Mouse (Mus musculus) CD4-positive helper T cell, adult 2 months (primary cell): ENCODE measurements around the gene Faim2.

ENCODE experiments used
- DNase-seq: peaks from one replicate; pipeline ENCODE4 v3.0.0-alpha.2; 2012; ENCODE audit warnings: low read depth, missing footprints, low spot score

Gene Faim2

GRCm38 (mm10) chr15:99527629-99528353 is at the start of gene Faim2:
Gene Faim2, minus strand, starts transcription at chr15:99528165.
- DNase-seq, result no peak

- no peak for DNase-seq
Observed at GRCm38 (mm10) chr15:99569123-99569522, 41.2 kb upstream of the Faim2 start.

DNA sequence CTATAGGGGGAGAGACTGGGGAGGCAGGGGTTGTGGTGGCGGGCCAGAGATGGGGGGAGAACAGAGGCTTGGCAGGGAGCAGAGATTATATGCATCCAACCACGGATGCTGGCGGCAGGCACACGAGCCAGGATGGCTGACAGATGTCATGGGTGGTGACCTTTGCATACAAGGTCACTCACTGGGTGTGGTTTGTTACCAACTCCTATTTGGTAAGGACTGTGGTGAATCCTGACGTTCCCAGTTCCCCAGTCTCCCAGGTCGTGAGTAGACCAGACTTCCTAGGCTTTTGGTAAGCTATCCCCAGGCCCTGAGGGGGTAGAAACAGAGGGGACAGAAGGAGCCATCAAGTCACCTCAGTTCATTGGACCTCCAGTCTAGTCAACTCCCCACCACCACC is 40.7 kb upstream of the Faim2 start:
- DNase-seq, result no peak

GRCm38 (mm10) chr15:99567371-99567770 is 39.4 kb upstream of the Faim2 start:
- no peak for DNase-seq

DNA sequence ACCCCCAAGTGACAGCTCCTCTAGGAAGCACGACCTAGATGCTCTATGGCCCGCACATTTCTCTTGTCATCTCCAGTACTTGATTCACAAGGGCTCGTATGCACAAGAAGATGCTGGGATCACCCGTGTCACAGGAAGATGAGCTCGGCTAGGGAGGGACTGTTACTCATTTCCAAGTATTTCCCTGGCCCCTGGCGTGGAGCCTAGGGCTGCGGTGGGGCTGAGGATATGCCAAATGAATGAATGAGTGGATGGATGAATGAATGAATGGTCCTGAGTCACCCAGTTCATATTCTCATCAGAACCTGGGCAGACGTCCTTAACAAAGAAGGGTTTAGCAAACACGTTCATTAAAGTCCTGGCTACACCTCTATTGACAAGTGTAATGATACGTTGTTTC is 32.3 kb upstream of the Faim2 start:
- DNase-seq, result no peak

DNA sequence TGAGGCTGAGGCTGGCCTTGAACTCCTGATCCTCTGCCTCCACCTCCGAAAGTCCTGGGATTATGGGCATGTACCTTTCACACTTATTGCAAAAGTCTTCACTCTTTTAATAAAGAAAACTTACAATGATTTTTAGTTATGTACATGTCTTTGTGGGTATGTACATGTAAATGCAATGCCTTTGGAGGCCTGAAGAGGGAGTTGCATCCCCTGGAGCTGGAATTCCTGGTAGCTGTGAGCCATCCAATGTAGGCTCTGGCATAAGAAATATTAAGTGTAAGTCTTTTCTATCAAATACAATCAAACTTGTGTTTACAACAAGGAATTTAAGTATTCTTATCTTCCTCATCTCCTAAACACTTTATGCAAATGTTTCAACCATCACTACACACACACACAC is 31.0 kb upstream of the Faim2 start:
- DNase-seq, result no peak

- DNase-seq, result no peak
Observed at GRCm38 (mm10) chr15:99553767-99554166, 25.8 kb upstream of the Faim2 start.

DNA sequence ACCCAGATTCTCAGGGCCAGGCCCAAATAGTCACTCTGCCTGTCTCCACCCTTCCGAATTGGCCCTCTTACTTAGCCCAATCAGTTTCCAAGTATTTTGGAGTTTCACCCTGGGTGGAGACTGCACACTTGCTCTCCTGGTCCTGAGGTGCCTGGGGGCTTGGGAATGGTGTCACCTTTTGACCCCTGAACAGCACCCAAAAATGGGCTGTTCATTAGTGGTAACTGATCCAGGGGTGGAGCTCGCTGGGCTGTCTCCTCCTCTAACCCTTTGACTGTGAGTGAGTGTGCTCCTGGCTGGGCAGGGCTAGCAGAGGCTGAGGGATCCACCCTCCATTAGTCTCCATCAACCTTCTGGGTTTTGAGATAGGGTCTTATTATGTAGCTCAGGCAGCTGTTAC is 21.9 kb upstream of the Faim2 start:
- DNase-seq, result no peak

DNA sequence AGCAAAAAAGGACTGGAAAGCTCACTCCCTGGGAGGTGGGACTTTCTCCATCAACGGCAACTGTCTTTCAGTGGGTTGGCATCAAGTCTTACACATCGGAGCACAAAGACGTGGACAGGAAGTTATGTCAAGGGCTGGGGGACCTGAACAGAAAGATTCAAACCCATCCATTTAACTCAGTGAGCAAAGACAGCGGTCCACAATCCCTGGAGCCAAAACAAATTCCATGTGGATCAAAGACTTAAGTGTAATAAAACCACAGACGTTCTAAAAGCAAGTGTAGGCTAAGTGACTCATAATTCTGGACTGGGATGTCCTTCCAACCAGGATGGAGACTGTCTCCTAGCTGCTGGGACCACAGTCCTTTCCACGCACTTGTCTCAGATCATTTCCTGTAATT is 19.8 kb upstream of the Faim2 start:
- DNase-seq, result no peak

DNA sequence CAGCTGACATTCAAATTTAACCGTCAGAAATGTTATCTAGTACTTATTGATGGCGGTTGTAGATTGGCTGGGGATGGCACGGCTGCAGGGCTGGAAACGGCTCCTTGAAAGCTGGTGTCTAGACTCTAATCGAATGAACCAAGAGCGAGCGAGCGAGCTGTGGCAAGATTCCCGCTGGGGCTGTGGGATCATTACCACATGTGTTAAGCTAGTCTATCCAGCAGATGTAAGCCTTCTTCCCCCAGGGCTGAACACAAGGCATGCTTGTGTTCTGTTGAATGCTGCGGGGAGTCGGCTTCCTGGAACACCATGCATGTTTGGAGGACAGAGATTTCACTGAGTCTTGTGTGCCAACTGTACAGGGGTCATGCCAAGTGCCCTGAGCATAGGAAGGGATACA is 18.6 kb upstream of the Faim2 start:
- DNase-seq, result no peak

DNA sequence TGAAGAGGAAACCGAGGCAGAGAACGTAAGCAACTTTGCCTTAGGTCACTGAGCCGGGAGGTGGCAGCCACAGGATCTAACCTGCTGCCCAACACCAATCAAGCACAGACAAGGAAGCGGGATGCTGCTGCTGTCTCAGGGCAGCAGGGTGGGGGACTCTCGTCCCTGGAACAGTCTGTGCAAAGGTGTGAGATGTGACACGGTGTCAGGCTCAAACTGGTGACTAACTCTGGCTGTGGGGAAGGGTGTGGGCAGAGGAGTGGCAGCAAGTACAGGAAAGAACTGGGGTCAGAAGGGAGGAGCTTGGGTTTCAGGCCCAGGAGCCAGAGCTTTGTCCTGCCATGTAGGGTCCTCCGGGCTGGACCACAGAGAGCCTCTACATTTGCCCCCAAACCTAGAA is 16.1 kb upstream of the Faim2 start:
- no peak for DNase-seq

DNA sequence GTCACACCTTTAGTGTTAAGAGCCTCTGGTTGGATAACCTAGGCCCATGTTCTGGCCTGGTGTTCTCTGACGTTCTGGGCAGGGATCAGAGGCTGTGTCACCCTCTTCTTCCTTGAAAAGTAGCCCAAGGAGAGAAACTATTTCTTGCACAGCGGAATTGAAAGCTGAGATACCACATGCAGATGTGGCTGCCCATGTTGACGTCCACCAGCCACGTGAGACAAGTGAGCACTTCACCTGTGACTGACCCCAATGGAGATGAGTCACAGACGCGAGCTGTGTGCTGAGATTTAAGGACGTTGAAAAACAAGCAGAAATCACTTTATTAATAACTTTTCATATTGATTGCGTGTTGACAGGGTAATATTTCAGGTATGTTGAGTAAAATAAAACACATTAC is 11.9 kb upstream of the Faim2 start:
- DNase-seq, result no peak

DNA sequence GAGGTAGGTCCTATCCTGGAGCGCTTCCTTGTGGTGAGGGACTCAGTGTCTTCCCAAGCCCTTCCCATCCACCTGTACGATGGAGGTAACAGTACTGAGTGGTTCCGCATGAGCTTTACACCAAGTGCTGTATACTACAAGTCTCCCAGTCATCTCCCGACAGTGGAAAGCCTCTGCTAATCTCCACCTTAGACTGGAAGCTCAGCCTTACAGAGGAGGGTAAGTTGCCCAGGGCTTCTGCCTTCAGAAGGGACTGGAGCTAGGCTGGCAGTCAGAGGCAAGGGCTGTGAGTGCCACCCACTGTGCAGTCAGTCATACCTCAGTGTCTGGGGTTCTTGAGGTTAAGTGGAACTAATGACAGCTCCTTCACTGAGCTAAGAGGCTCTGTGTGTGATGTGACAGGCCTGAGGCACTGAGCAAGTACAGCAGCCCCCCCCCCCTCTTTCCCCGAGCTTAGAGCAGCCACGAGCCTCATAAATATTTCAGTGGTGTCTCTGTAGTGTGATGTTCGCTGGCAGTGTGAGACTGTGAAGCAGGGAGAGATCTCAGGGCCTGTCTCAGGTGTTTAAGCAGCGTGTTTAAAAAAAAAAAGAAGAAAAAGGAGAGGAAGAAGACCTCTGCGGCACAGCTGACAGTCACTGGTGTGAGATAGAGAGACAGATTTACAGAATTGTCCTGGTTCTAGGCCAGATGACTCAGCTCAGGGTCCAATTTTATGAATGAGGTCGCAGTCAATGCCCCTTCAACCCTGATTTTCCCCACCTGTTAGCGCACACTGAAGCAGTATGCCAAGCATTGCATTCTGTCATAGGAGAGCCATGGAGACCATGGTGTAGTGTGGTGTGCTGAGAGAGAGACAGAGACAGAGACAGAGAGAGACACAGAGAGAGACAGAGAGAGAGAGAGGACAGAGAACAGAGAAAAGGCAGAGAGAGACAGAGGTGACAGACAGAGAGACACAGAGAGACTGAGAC is 9.2 kb upstream of the Faim2 start:
- no peak for DNase-seq

DNA sequence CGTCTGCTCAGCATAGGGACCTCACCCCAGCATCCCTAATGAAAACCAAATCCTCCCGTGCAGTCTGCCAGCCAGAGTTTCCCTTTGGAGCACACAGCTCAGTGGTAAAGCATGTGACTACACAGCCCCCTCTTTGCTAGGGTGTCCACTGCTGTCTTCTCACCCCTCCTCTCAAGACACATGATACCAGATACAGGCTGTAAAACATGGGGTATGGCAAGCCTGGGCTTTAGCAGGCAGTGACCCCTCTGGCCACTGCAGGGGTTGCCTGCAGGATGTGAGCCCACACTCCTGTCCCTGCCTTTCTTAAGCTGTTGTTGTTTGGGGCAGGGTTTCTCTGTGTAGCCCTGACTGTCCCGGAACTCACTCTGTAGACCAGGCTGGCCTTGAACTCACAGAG is 4.1 kb upstream of the Faim2 start:
- DNase-seq, result no peak

- DNase-seq, result no peak
Observed at GRCm38 (mm10) chr15:99531146-99531545, 3.2 kb upstream of the Faim2 start.

- no peak for DNase-seq
Observed at GRCm38 (mm10) chr15:99526681-99527080, 1.3 kb downstream of the Faim2 start.

- DNase-seq, result no peak
Observed at GRCm38 (mm10) chr15:99520306-99520705, 7.7 kb downstream of the Faim2 start.

- DNase-seq, result no peak
Observed at GRCm38 (mm10) chr15:99519626-99520025, 8.3 kb downstream of the Faim2 start.

- DNase-seq, result no peak
Observed at GRCm38 (mm10) chr15:99517715-99518114, 10.2 kb downstream of the Faim2 start.

DNA sequence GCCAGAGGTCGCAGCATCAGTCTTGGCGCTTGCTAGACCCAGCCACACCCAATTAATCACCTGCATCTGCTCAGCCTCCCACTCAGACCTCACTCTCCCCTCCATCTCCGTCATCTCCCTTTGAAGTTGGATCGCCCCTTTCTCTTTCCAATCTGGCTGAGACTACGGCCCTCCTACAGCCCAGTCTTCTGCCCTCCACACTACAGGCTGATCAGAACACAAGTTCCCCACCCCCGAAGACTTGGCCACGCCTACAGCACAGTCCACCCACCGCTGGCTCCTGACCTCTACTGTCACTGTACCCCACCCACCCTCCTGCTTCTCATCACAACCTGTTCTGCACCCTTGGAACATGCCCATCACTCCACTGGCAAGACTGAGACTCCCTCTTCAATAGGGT is 11.2 kb downstream of the Faim2 start:
- DNase-seq, result no peak

- DNase-seq, result no peak
Observed at GRCm38 (mm10) chr15:99511797-99512525, 16.0 kb downstream of the Faim2 start.

DNA sequence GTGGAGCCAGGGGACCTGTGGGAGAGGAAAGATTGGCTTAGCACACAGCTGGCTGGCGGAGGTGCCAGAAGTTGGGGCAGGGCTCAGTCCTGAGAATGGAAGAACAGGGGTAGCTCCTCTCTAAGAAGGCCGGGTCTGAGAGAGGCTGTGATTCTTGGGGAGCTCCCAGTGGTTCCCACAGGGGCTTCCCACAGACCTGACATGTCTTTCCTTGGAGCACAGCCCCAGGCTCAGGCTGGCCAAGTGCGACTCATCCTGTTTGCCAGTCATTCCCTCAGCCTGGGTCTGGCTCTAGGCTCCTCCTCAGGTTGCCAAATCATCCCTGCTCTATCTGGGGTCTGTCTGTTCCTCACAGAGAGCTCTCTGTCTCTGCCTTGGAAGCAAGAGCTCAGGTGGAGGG is 17.3 kb downstream of the Faim2 start:
- no peak for DNase-seq
